In genomic region chr3:28209304-28209703, GRCm38 (mm10) we compare ENCODE assay signal across 24 mouse cellular contexts.
"Had no signal": no experiment of that assay in that cellular context is flagged by ENCODE, and none has a peak within 500 bp of the region (broad histone marks: within the 10 kb centered on the region; RNA-seq: fewer than 3 reads in every experiment).

No protein-coding gene starts in this region.

- DNase-seq: kidney, adult 18-20 months; kidney, adult 9 months; kidney, postnatal 14 days; kidney, postnatal 4 days; liver; lung, adult 18-20 months; lung, postnatal 10 days; lung, postnatal 36 days; right cerebral cortex, adult 18-20 months; right cerebral cortex, postnatal 14 days; right cerebral cortex, postnatal 4 days; thymus, adult 2 months; thymus, postnatal 14 days; thymus, postnatal 4 days had no signal

- H3K4me2 ChIP-seq: limb, embryonic 13.5 days; liver, embryonic 12.5 days; liver, embryonic 15.5 days; lung, embryonic 15.5 days; midbrain, embryonic 11.5 days; neural tube, embryonic 13.5 days had no signal

- ATAC-seq: liver, embryonic 12.5 days had no signal

- H3K9ac ChIP-seq: limb, embryonic 13.5 days; liver, embryonic 12.5 days; liver, embryonic 15.5 days; lung, embryonic 15.5 days; neural tube, embryonic 13.5 days had no signal

- H3K27ac ChIP-seq: limb, embryonic 10.5 days; limb, embryonic 13.5 days; liver, embryonic 12.5 days; liver, embryonic 15.5 days; lung, embryonic 15.5 days; neural tube, embryonic 13.5 days; stomach, postnatal 0 days had no signal

- H3K4me1 ChIP-seq: limb, embryonic 10.5 days; limb, embryonic 13.5 days; liver, embryonic 12.5 days; liver, embryonic 15.5 days; lung, embryonic 15.5 days; neural tube, embryonic 13.5 days had no signal

- H3K27me3 ChIP-seq: limb, embryonic 13.5 days; liver, embryonic 12.5 days; liver, embryonic 15.5 days; lung, embryonic 15.5 days; megakaryocyte, embryonic 14.5 days; neural tube, embryonic 13.5 days had no signal

- H3K4me3 ChIP-seq: limb, embryonic 10.5 days; limb, embryonic 13.5 days; liver, embryonic 12.5 days; liver, embryonic 15.5 days; lung, embryonic 15.5 days; megakaryocyte, embryonic 14.5 days; myocyte; neural tube, embryonic 13.5 days had no signal

- H3K36me3 ChIP-seq: limb, embryonic 10.5 days; limb, embryonic 13.5 days; liver, embryonic 12.5 days; liver, embryonic 15.5 days; lung, embryonic 15.5 days; neural tube, embryonic 13.5 days had no signal

- H3K9me3 ChIP-seq: limb, embryonic 10.5 days; limb, embryonic 13.5 days; liver, embryonic 12.5 days; liver, embryonic 15.5 days; lung, embryonic 15.5 days; megakaryocyte, embryonic 14.5 days; neural tube, embryonic 13.5 days had no signal
